Mouse (Mus musculus): Measurements from ENCODE around the gene Crtc1. TPM values are rescaled to one million over a fixed set of nuclear protein-coding genes. Genes with fewer than 3 reads are reported as not detected.

The Crtc1 gene
- total and polyA plus RNA-seq, 3 experiments = 3.3 to 18.0 TPM; not detected in 1

- peaks cover 0 to 3% of the 10 kb centered on the region in 2 experiments; a peak in 1 of 4 replicates for H3K36me3 ChIP-seq (ENCODE audit: control insufficient read depth in 1 of 2, insufficient read depth in 2 of 2, low read length in 2 of 2)
- H3K9me3 ChIP-seq (replicated peaks; ENCODE audit: insufficient read depth, low read length) = no peaks in the 10 kb centered on the region
- no peak for TF ChIP-seq MAZ (IDR thresholded peaks at IDR 0.05; ENCODE audit: low read depth, low read length)
- TF ChIP-seq RAD21 (IDR thresholded peaks at IDR 0.05; ENCODE audit: low read depth, low read length) = no peak
- TF ChIP-seq MXI1 (IDR thresholded peaks at IDR 0.05; ENCODE audit: low read depth, low read length) = no peak
- no peak for TF ChIP-seq NELFE (IDR thresholded peaks at IDR 0.05; ENCODE audit: low read depth, low read length)
- TF ChIP-seq HCFC1 (IDR thresholded peaks at IDR 0.05; ENCODE audit: low read depth, low read length) = no peak
- no peak for TF ChIP-seq ETS1 (IDR thresholded peaks at IDR 0.05; ENCODE audit: low read depth, low read length)
- no peak for TF ChIP-seq BHLHE40 (IDR thresholded peaks at IDR 0.05; ENCODE audit: borderline replicate concordance, low read depth, low read length)
- TF ChIP-seq ZNF384 (IDR thresholded peaks at IDR 0.05; ENCODE audit: low read depth, low read length) = no peak
- TF ChIP-seq KAT2A (conservative IDR thresholded peaks at IDR 0.05; ENCODE audit: low read depth, low read length) = no peak
- no peak for TF ChIP-seq MYB (IDR thresholded peaks at IDR 0.05; ENCODE audit: low read depth, low read length)
- TF ChIP-seq MAX (IDR thresholded peaks at IDR 0.05; ENCODE audit: low read length) = no peak
- TF ChIP-seq POLR2AphosphoS5 (IDR thresholded peaks at IDR 0.05; ENCODE audit: borderline replicate concordance, low read depth, low read length) = no peak
- no peak for TF ChIP-seq NRF1 (IDR thresholded peaks at IDR 0.05; ENCODE audit: insufficient read depth, low read depth, low read length, poor library complexity, severe bottlenecking)
- TF ChIP-seq GATA1 (IDR thresholded peaks at IDR 0.05; ENCODE audit: low read depth, low read length) = no peak
- no peak for TF ChIP-seq TAL1 (IDR thresholded peaks at IDR 0.05; ENCODE audit: low read length)
- no peak for DNase-seq (ENCODE audit: low read depth, low spot score)
- H3K9ac ChIP-seq (ENCODE audit: control insufficient read depth, low read depth, low read length, poor library complexity, severe bottlenecking) = no peak overlapping the region
- H3K4me1 ChIP-seq (ENCODE audit: control insufficient read depth in 1 of 2, insufficient read depth in 2 of 2, low read length in 2 of 2) = peaks cover 2 to 9% of the 10 kb centered on the region in 2 experiments; a peak in 3 of 4 replicates
- H3K4me3 ChIP-seq (ENCODE audit: control insufficient read depth in 1 of 2, insufficient read depth in 1 of 2, low read depth in 2 of 2, low read length in 2 of 2) = no peak overlapping the region
- peaks cover 17% of the 10 kb centered on the region for H3K79me2 ChIP-seq (ENCODE audit: control insufficient read depth, insufficient read depth, low read length, poor library complexity)
- no peaks in the 10 kb centered on the region for H3K27me3 ChIP-seq (ENCODE audit: control insufficient read depth in 1 of 2, insufficient read depth in 2 of 2, low read length in 2 of 2)
- no peak overlapping the region for H3K27ac ChIP-seq (ENCODE audit: control insufficient read depth, low read depth, low read length)
Observed at GRCm38 (mm10) chr8:70435156-70435555, 4.2 kb downstream of the Crtc1 start.

DNA sequence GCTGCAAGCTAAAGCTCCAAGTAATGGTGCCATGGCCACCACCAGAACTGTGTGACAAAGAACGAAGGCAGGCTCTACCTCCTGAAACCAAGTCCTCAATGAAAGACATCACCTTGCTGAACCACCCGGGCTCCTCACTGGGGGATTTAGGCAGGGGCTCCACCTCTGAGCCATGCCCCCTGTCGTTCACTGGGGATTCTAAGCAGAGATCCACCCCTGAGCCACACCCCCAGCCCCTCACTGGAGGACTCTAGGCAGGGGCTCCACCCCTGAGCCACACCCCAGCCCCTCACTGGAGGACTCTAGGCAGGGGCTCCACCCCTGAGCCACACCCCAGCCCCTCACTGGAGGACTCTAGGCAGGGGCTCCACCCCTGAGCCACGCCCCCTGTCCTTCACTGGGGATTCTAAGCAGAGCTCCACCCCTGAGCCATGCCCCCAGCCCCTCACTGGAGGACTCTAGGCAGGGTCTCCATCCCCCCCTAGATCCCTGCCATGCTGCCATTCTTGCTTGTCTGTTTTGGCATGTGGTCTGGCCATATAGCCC is 6.3 kb downstream of the Crtc1 start:
- H3K4me3 ChIP-seq (ENCODE audit: control insufficient read depth in 1 of 2, insufficient read depth in 1 of 2, low read depth in 2 of 2, low read length in 2 of 2) = no peak overlapping the region
- no peaks in the 10 kb centered on the region for H3K36me3 ChIP-seq (ENCODE audit: control insufficient read depth in 1 of 2, insufficient read depth in 2 of 2, low read length in 2 of 2)
- H3K79me2 ChIP-seq (ENCODE audit: control insufficient read depth, insufficient read depth, low read length, poor library complexity) = peaks cover 8% of the 10 kb centered on the region
- no peak for TF ChIP-seq ZKSCAN1 (IDR thresholded peaks at IDR 0.05; ENCODE audit: low read depth, low read length)
- TF ChIP-seq SMC3 (IDR thresholded peaks at IDR 0.05; ENCODE audit: low read depth, low read length) = no peak
- TF ChIP-seq POLR2AphosphoS2 (IDR thresholded peaks at IDR 0.05; ENCODE audit: low read length) = no peak
- TF ChIP-seq ZMIZ1 (IDR thresholded peaks at IDR 0.05; ENCODE audit: low read depth, low read length) = no peak
- no peak for TF ChIP-seq MAX (IDR thresholded peaks at IDR 0.05; ENCODE audit: low read length)
- TF ChIP-seq POLR2A (IDR thresholded peaks at IDR 0.05; ENCODE audit: control insufficient read depth in 1 of 2, insufficient read depth in 1 of 2, low read depth in 1 of 2, low read length in 2 of 2, poor library complexity in 1 of 2) = no peak
- TF ChIP-seq HCFC1 (IDR thresholded peaks at IDR 0.05; ENCODE audit: low read depth, low read length) = no peak
- no peak for TF ChIP-seq CHD2 (IDR thresholded peaks at IDR 0.05; ENCODE audit: low read length)
- no peak for TF ChIP-seq MEF2A (IDR thresholded peaks at IDR 0.05; ENCODE audit: extremely low read depth, insufficient replicate concordance, low read depth, low read length, poor library complexity, severe bottlenecking)
- TF ChIP-seq CTCF (IDR thresholded peaks at IDR 0.05 in 2 of 3, conservative IDR thresholded peaks at IDR 0.05 in 1 of 3; ENCODE audit: control insufficient read depth in 1 of 3, insufficient read depth in 1 of 3, low read depth in 2 of 3, low read length in 3 of 3, poor library complexity in 1 of 3, severe bottlenecking in 1 of 3) = no peak
- no peak for TF ChIP-seq MYC (IDR thresholded peaks at IDR 0.05; ENCODE audit: low read depth, low read length)
- TF ChIP-seq CHD1 (IDR thresholded peaks at IDR 0.05; ENCODE audit: low read depth, low read length) = no peak
- TF ChIP-seq SIN3A (IDR thresholded peaks at IDR 0.05; ENCODE audit: low read length) = no peak
- no peak for TF ChIP-seq KAT2A (conservative IDR thresholded peaks at IDR 0.05; ENCODE audit: low read depth, low read length)
- no peak overlapping the region for H3K27ac ChIP-seq (ENCODE audit: control insufficient read depth, low read depth, low read length)
- H3K9ac ChIP-seq (ENCODE audit: control insufficient read depth, low read depth, low read length, poor library complexity, severe bottlenecking) = no peak overlapping the region
- no peaks in the 10 kb centered on the region for H3K27me3 ChIP-seq (ENCODE audit: control insufficient read depth in 1 of 2, insufficient read depth in 2 of 2, low read length in 2 of 2)
- H3K9me3 ChIP-seq (replicated peaks; ENCODE audit: insufficient read depth, low read length) = no peaks in the 10 kb centered on the region
- peak; percentile 37 for DNase-seq (ENCODE audit: low read depth, low spot score)
- H3K4me1 ChIP-seq (ENCODE audit: control insufficient read depth in 1 of 2, insufficient read depth in 2 of 2, low read length in 2 of 2) = no peaks in the 10 kb centered on the region; a peak in 1 of 4 replicates
